Mouse (Mus musculus) adrenal gland, postnatal 10 days (tissue): ENCODE data around the gene Cd200r2. TPM values are rescaled to one million over a fixed set of nuclear protein-coding genes. Genes with fewer than 3 reads are reported as not detected.

Source experiments
- DNase-seq: peaks from one replicate; pipeline ENCODE4 v3.0.0; 2021; ENCODE audit warnings: mixed read lengths
- long read RNA-seq, 2 experiments: library from polyadenylated mRNA; stranded (forward); transcript quantifications; one replicate each; pipeline ENCODE4 v2.0.0; 2021
- total RNA-seq, 2 experiments: library from RNA; stranded (reverse); gene quantifications; 2 replicates each; pipeline ENCODE4 v1.2.3; 2021

Cd200r2 gene
- total RNA-seq = not detected
- long read RNA-seq, experiment 1 = 0 reads
- long read RNA-seq, experiment 2 = 0 reads

- DNase-seq = no peak
Observed at GRCm38 (mm10) chr16:44866797-44867196, at the start of gene Cd200r2. Gene Cd200r2, plus strand, starts transcription at chr16:44867097.

DNA sequence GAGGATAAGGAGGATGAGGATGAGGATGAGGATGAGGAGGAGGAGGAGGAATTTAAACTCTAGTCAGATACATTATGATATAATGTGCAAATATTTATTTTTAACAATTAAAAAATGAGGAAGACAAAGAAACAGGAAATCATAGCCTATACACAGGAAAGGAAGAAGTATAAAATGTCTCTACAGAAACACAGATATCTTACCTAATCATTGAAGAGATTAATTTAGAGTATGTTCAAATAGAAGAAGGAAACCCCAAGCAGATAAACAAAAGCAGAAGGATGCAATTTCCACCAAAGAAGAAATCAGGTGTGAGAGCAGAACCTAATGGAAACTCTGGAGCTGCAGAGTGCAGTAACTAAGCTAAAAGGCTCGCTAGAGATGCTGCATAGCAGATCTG, 48.9 kb upstream of the Cd200r2 start:
- no peak for DNase-seq

GRCm38 (mm10) chr16:44820545-44820944, 46.4 kb upstream of the Cd200r2 start:
- DNase-seq = no peak

GRCm38 (mm10) chr16:44832286-44832685, 34.6 kb upstream of the Cd200r2 start:
- DNase-seq = no peak

DNA sequence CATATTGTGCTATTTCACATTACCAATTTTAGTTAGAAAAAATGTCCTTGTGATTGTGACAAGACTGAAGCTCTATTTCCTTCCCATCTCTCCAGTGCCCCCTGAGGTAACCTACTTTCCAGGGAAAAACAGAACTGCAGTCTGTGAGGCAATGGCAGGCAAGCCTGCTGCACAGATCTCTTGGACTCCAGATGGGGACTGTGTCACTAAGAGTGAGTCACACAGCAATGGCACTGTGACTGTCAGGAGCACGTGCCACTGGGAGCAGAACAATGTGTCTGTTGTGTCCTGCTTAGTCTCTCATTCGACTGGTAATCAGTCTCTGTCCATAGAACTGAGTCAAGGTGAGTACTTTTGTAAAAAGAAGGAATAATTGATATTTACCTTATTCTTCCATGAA, 33.7 kb upstream of the Cd200r2 start:
- DNase-seq = peak; percentile 2

DNA sequence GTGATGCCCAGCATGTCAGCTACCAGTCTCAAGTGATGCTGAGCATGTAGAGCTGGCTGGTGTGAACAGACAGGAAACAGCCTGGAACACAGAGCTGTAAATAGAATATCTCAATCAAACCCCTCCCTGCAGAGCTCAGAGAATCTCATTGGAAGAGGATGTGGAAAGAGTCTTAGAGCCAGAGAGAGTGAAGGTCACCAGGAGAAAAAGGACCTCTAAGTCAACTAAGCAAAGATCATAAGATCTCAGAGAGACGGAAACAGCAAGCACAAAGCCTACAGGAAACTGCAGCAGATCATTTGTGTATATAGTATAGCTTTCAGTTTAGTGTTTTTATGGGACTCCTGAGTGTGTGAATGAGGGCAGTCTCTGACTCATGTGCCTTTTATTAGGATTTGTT, 8.3 kb downstream of the Cd200r2 start:
- DNase-seq = no peak

- no peak for DNase-seq
Observed at GRCm38 (mm10) chr16:44876625-44877024, 9.7 kb downstream of the Cd200r2 start.

GRCm38 (mm10) chr16:44877595-44877994, 10.7 kb downstream of the Cd200r2 start:
- DNase-seq = no peak

GRCm38 (mm10) chr16:44890814-44891213, 23.9 kb downstream of the Cd200r2 start:
- no peak for DNase-seq

DNA sequence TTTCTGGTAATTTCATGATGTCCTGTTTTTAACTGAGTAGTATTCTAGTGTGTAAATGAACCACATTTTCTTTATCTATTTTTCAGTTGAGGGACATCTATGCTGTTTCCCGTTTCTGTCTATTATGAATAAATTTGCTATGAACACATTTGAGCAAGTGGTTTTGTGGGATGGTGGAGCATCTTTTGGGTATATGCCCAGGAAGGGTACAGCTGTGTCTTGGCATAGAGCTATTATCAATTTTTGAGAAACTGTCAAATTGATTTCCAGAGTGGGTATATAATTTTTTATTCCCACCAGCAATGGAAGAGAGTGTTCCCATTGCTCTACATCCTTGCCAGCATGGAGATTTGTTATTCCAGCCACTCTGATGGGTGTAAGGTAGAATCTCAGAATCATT, 65.1 kb downstream of the Cd200r2 start:
- DNase-seq = no peak

DNA sequence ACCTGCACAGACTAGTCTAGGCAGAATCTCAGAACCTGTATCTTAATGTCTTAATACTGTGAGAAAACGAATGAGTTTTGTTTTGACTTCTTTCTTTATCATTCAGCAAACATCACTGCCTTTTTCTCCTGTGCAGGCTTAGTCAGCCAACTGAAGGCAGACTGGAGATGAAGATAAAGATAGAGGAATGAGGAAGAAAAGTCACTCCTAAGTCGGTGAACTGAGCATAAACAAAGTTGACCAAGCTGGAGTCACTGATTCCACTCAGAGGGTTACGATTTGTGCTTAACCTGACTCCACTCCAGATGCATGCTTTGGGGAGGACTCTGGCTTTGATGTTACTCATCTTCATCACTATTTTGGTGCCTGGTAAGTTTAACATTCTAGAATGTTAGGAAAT, 76.6 kb downstream of the Cd200r2 start, which contains the start of gene Cd200r3:
Gene Cd200r3, plus strand, starts transcription at position 211 of the 400 bp plus-strand sequence.
- no peak for DNase-seq

- DNase-seq = no peak
Observed at GRCm38 (mm10) chr16:44951360-44952114, 84.6 kb downstream of the Cd200r2 start.

DNA sequence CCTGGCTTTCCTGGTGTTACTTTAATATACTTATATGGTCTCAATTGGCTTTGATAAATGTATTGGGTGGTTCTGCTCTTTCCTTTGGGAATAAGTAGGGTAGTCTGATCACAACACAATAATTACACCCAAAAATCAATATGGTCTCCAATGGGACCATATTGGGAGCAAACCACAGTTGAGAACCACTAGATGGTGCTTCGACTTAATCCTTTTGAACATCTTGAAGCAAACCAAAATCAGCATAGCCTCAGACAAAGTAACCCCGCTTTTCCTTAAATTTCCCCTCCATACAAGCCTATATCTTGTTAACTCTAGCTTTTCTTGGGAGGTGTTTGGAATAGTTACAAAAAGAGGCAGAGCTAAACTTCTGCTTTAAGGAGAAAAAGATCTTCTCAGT, 95.4 kb downstream of the Cd200r2 start:
- DNase-seq = no peak

DNA sequence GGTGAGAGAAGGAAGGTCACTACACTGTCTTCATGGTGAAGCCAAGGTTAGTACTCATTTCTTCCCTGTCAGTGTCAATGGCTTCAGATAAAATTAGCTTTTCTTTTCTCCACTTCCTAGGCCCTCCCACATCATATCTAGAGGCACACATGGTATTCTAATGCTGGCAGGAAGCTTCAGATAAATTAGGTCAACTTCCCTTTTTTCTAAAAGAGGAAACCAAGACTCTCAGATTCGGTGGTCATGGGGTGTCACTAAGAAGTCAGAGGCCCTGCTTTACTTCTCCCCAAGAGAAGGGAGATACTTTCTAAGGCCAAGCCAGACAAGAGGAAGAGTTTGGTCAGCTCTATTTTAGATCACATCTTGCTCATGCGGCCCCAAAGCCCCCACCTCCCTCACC, 95.9 kb downstream of the Cd200r2 start:
- DNase-seq = no peak

DNA sequence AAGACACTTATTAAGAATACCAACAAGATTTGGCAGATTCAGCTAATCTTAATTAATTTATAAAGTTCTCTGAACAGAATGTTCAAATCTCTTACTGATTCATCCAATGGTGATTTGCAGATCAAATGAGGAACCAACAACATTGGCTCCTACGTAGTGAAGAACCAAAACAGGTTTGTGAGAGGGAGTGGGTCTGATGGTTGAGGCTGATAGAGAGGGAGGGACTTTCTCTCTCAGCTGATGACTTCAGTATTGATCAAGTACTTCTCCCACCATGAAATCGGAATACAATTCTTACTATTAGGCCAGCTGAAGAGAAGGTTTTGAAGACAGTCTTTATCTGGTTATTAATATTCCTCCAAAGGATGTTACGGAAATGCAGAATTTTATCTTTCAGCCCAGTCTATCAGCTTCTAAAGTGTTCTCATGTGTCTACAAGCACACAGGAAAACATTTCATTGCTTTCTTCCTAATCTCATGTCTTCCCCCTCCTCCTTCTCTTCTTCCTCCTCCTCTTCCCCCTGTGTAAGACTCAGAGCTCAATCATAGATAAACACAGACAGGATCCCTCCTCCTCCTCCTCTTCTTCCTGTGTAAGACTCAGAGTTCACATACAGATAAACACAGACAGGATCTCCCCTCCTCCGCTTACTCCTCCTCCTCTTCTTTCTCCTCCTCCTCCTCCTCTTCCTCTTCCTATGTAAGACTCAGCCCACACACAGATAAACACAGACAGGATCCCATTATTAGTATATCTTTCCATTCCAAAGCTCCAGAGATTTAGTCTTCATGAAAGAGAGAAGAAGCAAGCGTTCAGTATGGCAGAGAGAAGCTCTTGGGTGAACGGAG, 97.9 kb downstream of the Cd200r2 start:
- no peak for DNase-seq

- no peak for DNase-seq
Observed at GRCm38 (mm10) chr16:44965428-44965827, 98.5 kb downstream of the Cd200r2 start.

Other genes with a start within 250 kb of the Cd200r2 start
- gene Nepro, start 142.8 kb upstream of the Cd200r2 start, total RNA-seq = 1 to 10 TPM; 9.1 to 9.3 TPM
- gene Gtpbp8, start 120.7 kb upstream of the Cd200r2 start, total RNA-seq = 10 to 100 TPM; 16.7 to 21.6 TPM
- under 1 TPM; 0.67 to 0.84 TPM for gene Cd200r1, start 101.4 kb upstream of the Cd200r2 start, total RNA-seq
- gene Cd200r4, start 55.4 kb upstream of the Cd200r2 start, total RNA-seq = under 1 TPM in 1 of 2 experiments, not detected in 1; 0.18 TPM
- under 1 TPM; 0.15 to 0.21 TPM for gene Cd200r3, start 76.6 kb downstream of the Cd200r2 start, total RNA-seq
- gene Ccdc80, start 226.3 kb downstream of the Cd200r2 start, total RNA-seq = 10 to 100 TPM; 60.7 to 82.4 TPM